Comparison of ENCODE assay signal across 8 mouse cellular contexts in genomic region chr8:57510791-57511315, GRCm38 (mm10). TPM values are rescaled to one million over a fixed set of nuclear protein-coding genes. Genes with fewer than 3 reads are reported as not detected.
DNase-seq lines count a peak whose midpoint lies in the region; ATAC-seq and TF ChIP-seq lines count a peak whose summit lies in the region.

No protein-coding gene starts in this region.

- no peak for TF ChIP-seq EP300 in lung, postnatal 0 days (IDR thresholded peaks at IDR 0.05)

- H3K4me2 ChIP-seq in lung, postnatal 0 days (replicated peaks; ENCODE audit: low read depth, low read length) = peak overlapping the region; percentile 98
- peak overlapping the region; percentile 94 for H3K4me2 ChIP-seq in limb, embryonic 15.5 days
- H3K4me2 ChIP-seq in stomach, embryonic 14.5 days (replicated peaks; ENCODE audit: low read depth, low read length) = peak overlapping the region; percentile 86

- no peaks in the 10 kb centered on the region for H3K9me3 ChIP-seq in lung, postnatal 0 days (ENCODE audit: low read length)
- no peaks in the 10 kb centered on the region for H3K9me3 ChIP-seq in erythroblast, embryonic 14.5 days (ENCODE audit: control insufficient read depth, low read length)
- no peaks in the 10 kb centered on the region for H3K9me3 ChIP-seq in limb, embryonic 15.5 days
- no peaks in the 10 kb centered on the region for H3K9me3 ChIP-seq in stomach, embryonic 14.5 days (ENCODE audit: control insufficient read depth, low read depth, low read length)

- peak overlapping the region; percentile 11; the same call in 1 of the 2 replicates for H3K27ac ChIP-seq in lung, postnatal 0 days (ENCODE audit: low read length)
- peak overlapping the region; percentile 86 for H3K27ac ChIP-seq in limb, embryonic 15.5 days
- peak overlapping the region; percentile 83 for H3K27ac ChIP-seq in stomach, embryonic 14.5 days (ENCODE audit: low read length)

- no peak for ATAC-seq in lung, postnatal 0 days
- no peak for ATAC-seq in limb, embryonic 15.5 days (ENCODE audit: insufficient number of reproducible peaks, low FRiP score, low TSS enrichment, low read depth)
- ATAC-seq in stomach, embryonic 14.5 days (ENCODE audit: insufficient number of reproducible peaks, insufficient read depth, low FRiP score, low read depth) = no peak

- peak overlapping the region; percentile 51 for H3K9ac ChIP-seq in lung, postnatal 0 days (replicated peaks; ENCODE audit: low read depth)
- H3K9ac ChIP-seq in limb, embryonic 15.5 days = peak overlapping the region; percentile 69
- peak overlapping the region; percentile 64 for H3K9ac ChIP-seq in stomach, embryonic 14.5 days (replicated peaks; ENCODE audit: low read depth, low read length)

- H3K4me1 ChIP-seq in lung, postnatal 0 days (ENCODE audit: insufficient read depth, low read depth, low read length) = peaks cover 3% of the 10 kb centered on the region; the same call in 1 of the 2 replicates
- peaks cover 56% of the 10 kb centered on the region for H3K4me1 ChIP-seq in erythroblast, embryonic 14.5 days (ENCODE audit: control insufficient read depth)
- H3K4me1 ChIP-seq in limb, embryonic 15.5 days = no peaks in the 10 kb centered on the region; the same call in 1 of the 2 replicates
- H3K4me1 ChIP-seq in stomach, embryonic 14.5 days (ENCODE audit: control insufficient read depth, insufficient read depth, low read length) = no peaks in the 10 kb centered on the region; the same call in 1 of the 2 replicates

- TF ChIP-seq CTCF in lung, postnatal 0 days (IDR thresholded peaks at IDR 0.05) = no peak

- no peak for DNase-seq in lung, postnatal 0 days (ENCODE audit: low spot score)
- no peak for DNase-seq in lung, postnatal 14 days
- no peak for DNase-seq in adrenal gland, postnatal 10 days
- no peak for DNase-seq in left cerebral cortex, adult 8-10 months (ENCODE audit: low spot score in 2 of 2)
- DNase-seq in thymus, postnatal 25 days = no peak

- peak overlapping the region; percentile 69 for H3K4me3 ChIP-seq in lung, postnatal 0 days (ENCODE audit: low read depth, low read length)
- peak overlapping the region; percentile 94 for H3K4me3 ChIP-seq in erythroblast, embryonic 14.5 days (replicated peaks)
- peak overlapping the region; percentile 86 for H3K4me3 ChIP-seq in limb, embryonic 15.5 days
- H3K4me3 ChIP-seq in stomach, embryonic 14.5 days (ENCODE audit: low read depth, low read length) = peak overlapping the region; percentile 58

- H3K27me3 ChIP-seq in lung, postnatal 0 days (replicated peaks; ENCODE audit: insufficient read depth, low read length) = no peaks in the 10 kb centered on the region
- H3K27me3 ChIP-seq in erythroblast, embryonic 14.5 days (ENCODE audit: control insufficient read depth) = no peaks in the 10 kb centered on the region
- H3K27me3 ChIP-seq in limb, embryonic 15.5 days = no peaks in the 10 kb centered on the region
- no peaks in the 10 kb centered on the region for H3K27me3 ChIP-seq in stomach, embryonic 14.5 days (ENCODE audit: control insufficient read depth, insufficient read depth, low read length)

- under 1% methylated on average over 26 of the region's 31 CpGs for WGBS in lung, postnatal 0 days
- WGBS in limb, embryonic 15.5 days = 1% methylated on average over 31 of the region's 31 CpGs
- WGBS in stomach, embryonic 14.5 days = 1% methylated on average over 28 of the region's 31 CpGs

- H3K36me3 ChIP-seq in lung, postnatal 0 days (ENCODE audit: insufficient read depth, low read length) = 0 out of 2 replicates have a peak, but pooled peaks cover 5% of the 10 kb centered on the region
- H3K36me3 ChIP-seq in erythroblast, embryonic 14.5 days (ENCODE audit: control insufficient read depth) = peaks cover 57% of the 10 kb centered on the region
- 0 out of 2 replicates have a peak, but pooled peaks cover 2% of the 10 kb centered on the region for H3K36me3 ChIP-seq in limb, embryonic 15.5 days
- peaks cover 14% of the 10 kb centered on the region for H3K36me3 ChIP-seq in stomach, embryonic 14.5 days (ENCODE audit: control insufficient read depth, insufficient read depth, low read length)

RNA-seq across cellular contexts. Expression of gene Hmgb2, which starts 0.9 kb away (rescaled TPM):
- polyA plus RNA-seq in lung, postnatal 0 days (2015; fragmentation: Nextera tagmentation; extraction: Ambion mirVana) = 94.8 and 106 TPM in 2 replicates
- polyA plus RNA-seq in erythroblast, embryonic 14.5 days (2012) = 46.5 and 51.4 TPM in 2 replicates
- 267 and 297 TPM in 2 replicates for polyA plus RNA-seq in limb, embryonic 15.5 days (2015; fragmentation: Nextera tagmentation; extraction: Ambion mirVana)
- 360 and 410 TPM in 2 replicates for polyA plus RNA-seq in stomach, embryonic 14.5 days (2014; fragmentation: Nextera tagmentation; extraction: Ambion mirVana)
- 10 to 100 TPM; 79.0 to 96.4 TPM for total RNA-seq in adrenal gland, postnatal 10 days (2021)
- total RNA-seq in left cerebral cortex, adult 8-10 months (2022) = 1 to 10 TPM; 4.7 to 9.3 (median 5.8) TPM

RNA-seq across cellular contexts. Expression of gene Sap30, which starts 23.2 kb away (rescaled TPM):
- 17.3 and 18.5 TPM in 2 replicates for polyA plus RNA-seq in lung, postnatal 0 days (2015; fragmentation: Nextera tagmentation; extraction: Ambion mirVana)
- polyA plus RNA-seq in erythroblast, embryonic 14.5 days (2012) = 2.0 TPM in 2 replicates
- polyA plus RNA-seq in limb, embryonic 15.5 days (2015; fragmentation: Nextera tagmentation; extraction: Ambion mirVana) = 26.3 and 30.2 TPM in 2 replicates
- polyA plus RNA-seq in stomach, embryonic 14.5 days (2014; fragmentation: Nextera tagmentation; extraction: Ambion mirVana) = 43.6 and 44.0 TPM in 2 replicates
- total RNA-seq in adrenal gland, postnatal 10 days (2021) = 10 to 100 TPM in 1 of 2 experiments, 1 to 10 TPM in 1; 9.8 to 10.3 TPM
- total RNA-seq in left cerebral cortex, adult 8-10 months (2022) = 10 to 100 TPM in 1 of 4 experiments, 1 to 10 TPM in 3; 5.3 to 11.1 (median 8.1) TPM

RNA-seq across cellular contexts. Expression of gene Scrg1, which starts 55.1 kb away (rescaled TPM):
- 0.47 and 0.55 TPM in 2 replicates for polyA plus RNA-seq in lung, postnatal 0 days (2015; fragmentation: Nextera tagmentation; extraction: Ambion mirVana)
- polyA plus RNA-seq in erythroblast, embryonic 14.5 days (2012) = not detected in 2 replicates
- 21.4 and 26.3 TPM in 2 replicates for polyA plus RNA-seq in limb, embryonic 15.5 days (2015; fragmentation: Nextera tagmentation; extraction: Ambion mirVana)
- polyA plus RNA-seq in stomach, embryonic 14.5 days (2014; fragmentation: Nextera tagmentation; extraction: Ambion mirVana) = 0.64 and 0.91 TPM in 2 replicates
- total RNA-seq in adrenal gland, postnatal 10 days (2021) = 1 to 10 TPM in 1 of 2 experiments, under 1 TPM in 1; 0.45 to 1.2 TPM
- 10 to 100 TPM; 36.6 to 53.2 (median 41.0) TPM for total RNA-seq in left cerebral cortex, adult 8-10 months (2022)

Comparison
In these comparisons a context has a peak if more than half of its experiments do, and no peak if none do; other contexts are left out.
1. H3K27ac ChIP-seq: peak in every context shown above with its lines; median percentile 86 in limb, embryonic 15.5 days; 83 in stomach, embryonic 14.5 days; 11 in lung, postnatal 0 days.
2. RNA of gene Scrg1, which starts 55.1 kb away (polyA plus RNA-seq): 21.4 to 26.3 TPM in limb, embryonic 15.5 days; 0.64 to 0.91 TPM in stomach, embryonic 14.5 days, 0.47 to 0.55 TPM in lung, postnatal 0 days and not detected in erythroblast, embryonic 14.5 days; every median in the first group is over 10 times any median in the second.
3. Peak in every context shown above with its lines, with median percentiles within 50 percentile points of each other: H3K4me2 ChIP-seq, H3K4me3 ChIP-seq and H3K9ac ChIP-seq.